Mouse (Mus musculus): ENCODE results near the gene Rplp1.

Rplp1 gene

DNA sequence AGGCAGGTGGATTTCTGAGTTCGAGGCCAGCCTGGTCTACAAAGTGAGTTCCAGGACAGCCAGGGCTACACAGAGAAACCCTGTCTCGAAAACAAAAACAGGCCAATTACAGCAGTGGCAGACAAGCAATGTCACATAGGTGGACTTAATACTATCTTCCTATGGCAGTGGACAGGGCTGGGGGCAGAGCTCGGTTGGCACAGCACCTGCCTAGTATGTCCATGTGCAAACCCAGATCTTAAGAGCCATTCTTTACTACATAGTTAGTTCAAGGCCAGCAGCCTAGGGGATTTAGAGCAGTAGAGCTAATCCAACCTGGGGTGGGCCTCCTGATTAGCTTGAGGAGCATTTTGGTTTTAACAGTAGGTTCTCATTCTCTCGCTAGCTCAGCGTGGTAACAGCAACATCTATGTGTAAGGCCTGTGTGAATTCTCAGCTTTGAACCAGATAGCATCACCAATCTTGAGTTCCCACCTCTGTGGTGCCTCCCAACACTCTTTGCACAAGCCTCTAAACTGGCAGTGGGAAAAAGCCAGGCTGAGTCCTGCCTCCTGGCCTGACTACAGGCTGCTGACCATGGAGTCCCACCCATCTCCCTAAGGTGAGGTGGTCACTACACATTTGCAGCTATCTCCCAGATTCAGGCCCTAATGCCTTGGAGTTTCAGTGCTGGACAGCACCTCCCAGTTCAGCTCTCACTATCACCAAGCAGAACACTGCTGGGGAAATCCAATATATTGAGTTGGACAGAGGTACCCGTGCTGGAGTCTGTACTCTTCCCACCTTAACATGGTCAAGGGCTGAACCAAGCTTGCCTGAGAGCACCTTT lies 2.8 kb downstream of the Rplp1 start:
- peak; percentile 40 for DNase-seq (ENCODE audit: low read depth, low spot score)

DNA sequence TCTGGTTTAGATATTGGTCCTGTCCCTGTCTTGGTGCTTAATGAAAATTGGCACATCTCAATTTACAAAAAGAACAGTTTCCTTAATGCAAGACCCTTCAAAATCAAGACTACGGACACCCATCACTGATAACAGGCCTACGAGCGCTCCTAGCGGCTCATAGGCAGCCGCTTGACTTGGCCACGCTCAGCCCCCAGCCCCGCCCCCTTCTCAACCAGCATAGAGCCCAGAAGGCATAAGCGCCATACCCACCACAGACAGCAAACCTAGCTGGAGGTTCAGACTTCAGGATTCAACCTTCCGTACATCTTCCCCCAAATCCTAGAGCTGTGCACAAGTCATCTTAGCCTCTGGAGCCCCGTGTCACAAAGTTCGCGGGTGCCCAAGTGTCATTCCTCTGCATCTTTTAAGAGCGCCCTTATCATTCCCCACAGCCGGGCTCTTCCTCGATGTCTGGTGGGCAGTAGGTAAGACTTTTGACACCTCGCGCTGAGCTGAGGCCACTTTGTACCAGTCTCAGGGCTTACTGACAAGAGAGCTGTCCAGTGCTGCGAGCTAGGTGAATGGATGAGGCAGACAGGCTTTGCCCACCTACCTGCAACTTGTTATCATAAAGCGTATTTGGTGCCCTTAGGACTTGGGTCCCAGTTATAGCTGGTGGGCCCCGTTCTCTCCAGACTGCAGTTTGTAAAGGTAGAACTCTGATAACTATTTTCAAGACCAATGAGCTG lies 3.7 kb downstream of the Rplp1 start:
- peak; percentile 92 for DNase-seq (ENCODE audit: low read depth, low spot score)

DNA sequence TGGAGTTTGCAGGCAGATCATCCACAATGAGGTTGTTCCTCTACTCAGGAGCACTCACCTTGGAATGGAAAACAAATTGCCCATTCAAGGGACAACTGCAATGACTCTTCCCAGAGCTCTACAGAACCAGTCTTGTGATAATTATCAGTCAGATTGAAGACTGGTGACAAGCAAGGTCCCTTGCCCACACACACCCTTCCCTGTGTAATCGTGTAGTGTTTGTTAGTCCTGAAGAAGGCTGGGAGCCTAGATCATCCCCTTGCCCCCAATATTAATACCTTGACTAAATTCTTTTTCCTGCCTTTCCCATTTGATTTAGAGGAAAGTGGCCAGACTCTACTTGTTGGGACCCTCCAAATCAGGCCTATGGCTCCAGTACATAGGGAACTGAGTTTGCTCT lies 4.7 kb downstream of the Rplp1 start:
- DNase-seq (ENCODE audit: low read depth, low spot score) = no peak

DNA sequence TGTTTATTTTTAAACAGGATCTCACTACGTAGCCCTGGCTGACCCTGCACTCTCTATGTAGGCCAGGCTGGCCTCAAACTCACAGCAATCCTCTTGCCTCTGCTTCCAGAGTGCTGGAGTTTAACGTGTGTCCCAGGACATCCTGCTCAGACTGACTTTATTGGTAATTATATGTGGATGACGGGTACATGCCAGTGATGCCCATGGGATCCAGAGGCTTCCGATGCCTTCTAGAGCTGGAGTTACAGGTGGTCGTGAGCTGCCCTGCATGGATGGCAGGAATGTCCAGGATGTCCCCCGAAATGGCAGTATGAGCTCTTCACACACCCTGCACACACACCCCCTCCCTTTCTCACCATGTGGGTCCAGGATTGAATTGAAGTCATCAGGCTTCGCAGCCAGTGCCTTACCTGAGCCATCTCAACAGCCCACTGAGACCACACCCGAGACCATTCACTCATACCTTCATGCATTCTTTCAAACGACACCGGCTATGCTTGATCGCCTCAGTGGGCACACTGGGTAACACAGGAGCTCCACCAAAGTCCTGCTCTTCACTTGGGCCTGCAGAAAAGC lies 5.4 kb downstream of the Rplp1 start:
- peak; percentile 67 for DNase-seq (ENCODE audit: low read depth, low spot score)

DNA sequence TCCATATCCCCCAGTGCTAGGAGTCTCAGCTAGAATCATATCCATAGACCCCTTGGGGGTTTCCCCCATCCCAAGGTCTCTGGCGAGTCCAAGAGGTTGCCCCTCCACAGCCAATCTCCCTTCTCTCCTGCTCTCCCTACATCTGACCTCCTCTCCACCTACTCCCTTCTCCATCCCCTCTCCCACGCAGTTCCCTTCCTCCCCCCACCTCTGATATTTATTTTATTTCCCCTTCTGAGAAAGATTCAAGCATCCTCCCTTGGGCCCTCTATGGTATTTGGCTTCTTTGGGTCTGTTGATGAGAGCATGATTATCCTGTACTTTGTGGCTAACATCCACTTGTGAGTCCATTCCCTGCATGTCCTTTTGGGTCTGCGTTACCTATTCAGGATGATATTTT lies 6.0 kb downstream of the Rplp1 start:
- DNase-seq (ENCODE audit: low read depth, low spot score) = peak; percentile 64

DNA sequence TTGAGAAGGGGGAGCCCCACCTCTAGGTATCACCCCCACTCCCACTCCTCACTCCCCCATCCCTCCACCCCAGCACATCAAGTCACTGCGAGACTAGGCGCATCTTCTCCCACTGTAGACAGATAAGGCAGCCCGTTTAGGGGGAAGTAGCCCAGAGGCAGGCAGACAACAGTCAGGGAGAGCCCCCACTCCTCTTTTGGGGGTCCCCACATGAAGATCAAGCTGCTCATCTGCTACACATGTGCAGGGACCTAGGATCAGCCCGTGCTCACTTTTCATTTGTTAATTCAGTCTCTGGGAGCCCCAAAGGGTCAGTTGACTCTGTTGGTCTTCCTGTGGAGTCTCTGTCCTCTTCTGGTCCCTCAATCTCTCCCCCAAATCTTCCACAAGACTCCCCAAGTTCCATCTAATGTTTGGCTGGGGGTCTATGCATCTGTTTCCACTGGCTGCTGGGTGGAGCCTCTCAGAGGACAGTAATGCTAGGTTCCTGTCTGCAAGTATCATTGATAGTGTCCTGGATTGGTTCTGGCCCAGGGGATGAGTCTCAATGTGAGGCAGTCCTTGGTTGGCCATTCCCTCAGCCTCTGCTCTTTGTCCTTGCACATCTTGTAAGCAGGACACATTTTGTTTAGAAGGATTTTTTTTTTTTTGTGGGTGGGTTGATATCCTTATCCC lies 6.6 kb downstream of the Rplp1 start:
- peak; percentile 64 for DNase-seq (ENCODE audit: low read depth, low spot score)

DNA sequence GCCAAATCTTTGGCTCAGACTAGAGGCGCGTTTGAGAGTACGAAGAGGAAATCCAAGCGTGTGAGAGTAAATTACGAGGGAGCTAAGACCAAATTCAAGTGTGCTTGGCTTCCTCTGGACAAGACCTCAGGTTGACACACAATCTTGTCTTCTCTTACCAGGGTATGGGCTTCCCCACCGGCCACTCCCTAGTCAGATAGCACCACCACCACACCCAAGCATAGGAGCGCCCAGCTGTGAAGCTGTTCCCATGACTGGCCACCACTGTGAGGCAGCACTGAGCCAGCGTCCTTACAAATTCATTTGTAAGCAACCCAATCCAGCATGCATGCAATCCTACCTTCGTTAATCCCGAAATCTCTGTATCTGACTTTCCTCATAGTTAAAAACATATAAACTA lies 7.4 kb downstream of the Rplp1 start:
- peak; percentile 91 for DNase-seq (ENCODE audit: low read depth, low spot score)

DNA sequence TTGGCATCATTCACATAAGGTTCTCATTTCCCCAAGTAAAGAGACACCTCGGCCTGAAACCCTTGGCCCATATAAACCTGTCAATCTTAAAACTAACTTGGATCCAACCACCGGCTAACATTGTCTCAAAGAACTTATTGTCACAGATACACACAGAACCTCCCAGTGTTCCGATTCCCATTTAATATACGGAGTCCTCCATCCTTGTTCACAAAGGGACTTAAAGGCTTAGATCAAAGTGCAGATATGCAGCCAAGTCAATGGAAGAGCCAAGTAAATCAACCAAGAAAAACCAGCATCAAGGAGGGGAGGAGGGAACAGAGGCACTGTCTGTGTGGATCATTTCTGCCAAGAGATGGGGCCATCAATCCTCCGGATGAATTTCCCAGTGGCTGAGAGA lies 8.8 kb downstream of the Rplp1 start:
- DNase-seq (ENCODE audit: low read depth, low spot score) = no peak

DNA sequence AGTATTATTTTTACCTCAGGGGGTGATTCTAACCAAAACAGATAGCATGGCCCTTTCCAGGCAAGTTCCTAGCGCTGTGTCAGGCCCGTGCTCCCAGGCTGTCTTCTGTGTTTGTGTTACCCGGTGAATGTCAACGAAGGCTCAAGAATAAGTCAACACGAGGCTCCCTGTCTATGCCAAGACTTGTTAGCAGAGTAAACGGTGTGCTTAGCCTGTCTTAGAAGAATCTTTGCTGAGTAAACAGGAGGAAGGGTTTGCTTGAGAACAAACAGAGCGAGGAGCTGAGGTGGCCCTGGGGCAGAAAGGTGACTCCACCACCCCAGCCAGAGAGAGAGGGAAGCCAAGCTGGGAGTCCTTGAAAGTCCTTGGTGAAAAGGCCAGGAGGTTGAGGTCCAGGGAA lies 10.1 kb downstream of the Rplp1 start:
- no peak for DNase-seq (ENCODE audit: low read depth, low spot score)

DNA sequence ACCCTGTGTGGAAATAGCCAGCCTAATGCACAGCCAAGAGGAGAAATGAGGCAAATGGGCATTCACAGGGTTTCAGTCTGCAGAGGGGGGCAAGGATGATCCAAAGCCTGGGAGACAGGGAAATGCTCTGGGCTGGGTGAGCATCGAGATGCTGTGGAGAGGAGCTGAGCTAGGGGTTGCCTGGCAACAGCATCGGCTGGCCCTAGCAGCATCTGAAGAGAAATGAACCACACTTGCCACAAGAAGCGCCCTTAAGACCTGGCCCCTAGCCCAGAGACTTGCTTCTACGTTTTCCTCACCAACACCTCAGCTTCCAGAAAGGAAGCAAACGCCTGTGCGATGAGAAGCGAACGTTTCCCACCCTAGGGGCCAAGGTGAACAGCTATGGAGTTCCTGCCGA lies 11.9 kb downstream of the Rplp1 start:
- no peak for DNase-seq (ENCODE audit: low read depth, low spot score)

DNA sequence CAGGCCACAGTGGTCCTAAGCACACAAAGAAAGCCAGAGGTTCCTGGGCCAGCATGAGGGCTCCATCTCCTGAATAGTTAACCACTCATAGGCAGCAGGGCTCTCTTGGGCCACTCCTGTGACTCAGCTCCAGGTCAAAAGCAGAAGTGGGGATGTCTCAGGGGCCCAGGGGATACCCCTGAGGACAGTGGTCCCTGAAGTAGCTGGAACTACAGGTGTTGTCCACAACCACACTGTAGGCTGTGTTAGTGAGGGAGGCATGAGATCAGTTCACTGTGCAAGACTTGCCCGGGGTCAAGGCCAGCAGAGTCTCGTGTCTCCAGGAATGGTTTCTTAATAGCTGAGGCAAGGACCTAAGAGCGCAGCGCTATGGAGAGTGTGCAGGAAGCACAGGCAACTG lies 12.8 kb downstream of the Rplp1 start:
- no peak for DNase-seq (ENCODE audit: low read depth, low spot score)

DNA sequence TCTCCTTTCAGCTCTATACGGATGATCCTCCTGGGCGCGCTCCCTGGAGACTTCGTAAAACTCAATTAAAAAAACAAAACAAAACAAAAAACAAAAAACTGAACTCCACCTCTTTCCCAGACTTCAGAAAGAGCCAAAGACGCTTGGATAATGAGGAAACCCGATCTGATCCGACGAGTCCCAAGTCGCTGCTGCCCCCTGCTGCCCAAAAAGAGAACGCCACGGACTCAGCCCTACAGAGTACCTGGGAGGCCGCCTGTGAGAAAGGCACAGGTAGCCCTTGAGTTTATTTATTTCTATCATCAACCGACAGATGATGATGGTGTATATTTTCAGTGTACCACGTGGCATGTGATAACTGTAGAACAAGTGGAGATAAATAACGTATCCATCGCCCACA lies 14.5 kb downstream of the Rplp1 start:
- DNase-seq (ENCODE audit: low read depth, low spot score) = peak; percentile 85

DNA sequence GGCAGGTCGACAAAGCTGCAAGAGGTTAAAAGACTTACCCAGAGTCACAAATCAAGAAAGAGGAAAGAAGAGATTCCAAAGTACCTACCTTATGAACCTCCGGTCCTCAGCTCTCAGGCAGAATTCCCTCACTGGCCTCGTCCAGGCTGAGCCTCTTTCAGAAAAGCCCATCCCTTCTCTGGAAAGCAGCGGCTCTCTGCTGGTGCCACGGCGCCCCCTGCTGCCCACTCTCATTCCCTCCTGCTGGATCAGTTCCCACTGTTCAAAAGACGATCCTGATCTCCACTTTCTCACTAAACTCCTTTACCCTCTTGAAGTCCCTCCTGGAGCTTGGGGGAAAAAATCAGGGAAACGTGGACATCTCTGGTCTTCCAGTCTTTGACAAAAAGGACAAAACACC lies 15.9 kb downstream of the Rplp1 start:
- DNase-seq (ENCODE audit: low read depth, low spot score) = peak; percentile 85

DNA sequence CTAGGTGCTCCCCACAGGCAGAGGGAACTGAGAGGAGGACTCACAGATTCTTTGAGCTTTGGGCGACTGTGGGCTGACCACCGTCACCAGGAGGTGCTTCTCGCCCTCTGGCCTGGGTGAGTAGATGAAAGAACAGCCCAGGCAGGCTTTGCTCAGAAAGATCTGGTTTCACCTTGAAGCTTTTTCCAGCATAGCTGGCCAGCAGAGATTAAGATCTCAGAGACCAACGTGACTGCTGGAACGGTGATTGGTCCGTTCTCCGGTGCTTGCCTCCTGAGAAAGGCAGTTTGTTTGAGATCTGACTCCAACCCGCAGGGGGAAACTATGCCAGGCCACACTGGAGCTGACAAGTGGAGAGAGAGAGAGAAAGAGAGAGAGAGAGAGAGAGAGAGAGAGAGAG lies 19.3 kb downstream of the Rplp1 start:
- DNase-seq (ENCODE audit: low read depth, low spot score) = no peak

DNA sequence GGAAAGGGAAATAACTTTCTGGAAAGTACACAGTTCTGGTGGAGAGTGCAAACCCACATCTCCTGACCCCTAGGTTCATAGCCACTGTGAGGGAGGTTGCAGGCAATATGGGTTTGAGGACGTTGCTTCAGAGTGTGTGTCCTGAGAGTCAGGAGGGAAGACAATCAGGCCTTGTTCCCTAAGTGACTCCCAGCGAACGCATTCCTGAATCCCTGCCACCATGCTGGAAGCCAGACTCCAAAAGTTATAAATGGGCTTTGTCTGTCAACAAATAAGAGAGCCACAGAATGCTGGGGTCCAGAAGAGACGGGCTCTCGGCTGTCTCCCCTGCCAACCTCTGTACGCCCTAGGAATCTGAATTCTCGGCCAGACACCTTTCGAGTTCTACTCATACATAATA lies 24.5 kb downstream of the Rplp1 start:
- DNase-seq (ENCODE audit: low read depth, low spot score) = no peak

DNA sequence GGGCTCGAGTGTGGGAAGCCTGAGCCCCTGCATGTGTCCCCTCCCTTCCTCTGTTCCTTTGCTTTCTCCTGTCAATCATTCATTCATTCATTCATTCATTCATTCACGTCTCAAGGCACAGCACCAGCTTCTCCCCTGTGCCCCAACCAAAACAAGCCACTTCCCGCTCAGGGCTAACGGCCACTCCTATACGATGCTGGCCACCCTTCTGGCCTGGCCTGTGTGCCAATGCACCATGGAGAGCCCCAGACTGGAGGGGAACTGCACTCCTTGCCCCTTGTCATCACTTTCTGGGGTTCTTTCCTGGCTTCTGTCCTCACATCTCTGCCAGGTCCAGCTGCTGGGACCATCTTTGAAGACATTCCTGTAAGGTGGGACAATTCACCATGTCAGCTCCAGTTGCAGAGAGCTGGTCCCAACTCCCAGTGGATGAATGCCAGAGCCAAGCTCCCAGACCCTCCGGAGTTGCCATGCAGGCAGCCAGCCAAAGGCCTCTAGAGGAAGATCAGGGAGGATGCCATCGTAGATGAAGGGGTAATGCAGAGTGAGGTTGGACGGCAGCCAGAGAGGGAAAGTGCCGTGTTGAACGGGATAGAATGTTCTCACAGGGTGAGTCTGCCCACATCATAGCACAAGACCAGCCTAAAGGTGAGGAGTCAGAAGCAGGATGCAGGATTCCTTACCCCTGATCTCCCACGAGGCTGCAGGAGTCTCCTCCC lies 26.5 kb downstream of the Rplp1 start:
- no peak for DNase-seq (ENCODE audit: low read depth, low spot score)

DNA sequence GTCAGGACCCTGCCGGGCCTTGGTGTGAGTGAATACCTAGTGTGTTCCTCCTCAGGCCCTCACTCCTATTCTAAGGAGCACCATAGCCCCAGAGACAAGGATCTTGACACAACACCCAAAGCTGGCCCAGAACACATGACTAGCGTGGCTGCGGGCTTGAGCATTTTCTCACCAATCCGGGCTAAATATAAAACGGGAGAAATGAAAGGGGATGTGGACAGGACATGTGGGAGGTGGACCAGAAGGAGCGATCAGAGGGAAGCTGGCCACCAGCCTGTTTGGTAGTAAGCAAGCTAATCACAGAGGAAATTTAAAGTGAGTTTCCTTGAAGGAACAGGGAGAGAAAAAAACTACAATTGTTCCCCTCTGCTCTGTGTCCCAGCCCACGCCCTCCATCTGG lies 28.4 kb downstream of the Rplp1 start:
- DNase-seq (ENCODE audit: low read depth, low spot score) = no peak

DNA sequence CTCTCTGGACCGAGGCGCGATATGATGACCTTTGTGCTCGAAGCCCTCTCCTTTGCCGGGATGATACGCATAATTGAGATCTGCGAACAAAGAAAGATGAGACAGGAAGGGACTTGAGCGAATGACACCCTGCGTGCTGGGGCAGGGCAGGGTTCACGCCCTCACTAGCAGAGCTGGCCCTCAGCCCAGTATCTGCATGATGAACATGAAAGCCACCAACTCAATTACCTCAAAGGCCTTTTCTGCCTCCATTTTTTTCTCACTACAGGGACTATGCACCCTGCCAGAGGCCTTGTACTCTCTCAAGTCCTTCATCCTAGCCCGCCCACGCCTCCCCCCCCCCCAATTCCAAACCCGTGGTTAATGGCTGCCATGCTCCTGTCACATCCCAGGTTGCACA lies 29.4 kb downstream of the Rplp1 start:
- DNase-seq (ENCODE audit: low read depth, low spot score) = no peak

DNA sequence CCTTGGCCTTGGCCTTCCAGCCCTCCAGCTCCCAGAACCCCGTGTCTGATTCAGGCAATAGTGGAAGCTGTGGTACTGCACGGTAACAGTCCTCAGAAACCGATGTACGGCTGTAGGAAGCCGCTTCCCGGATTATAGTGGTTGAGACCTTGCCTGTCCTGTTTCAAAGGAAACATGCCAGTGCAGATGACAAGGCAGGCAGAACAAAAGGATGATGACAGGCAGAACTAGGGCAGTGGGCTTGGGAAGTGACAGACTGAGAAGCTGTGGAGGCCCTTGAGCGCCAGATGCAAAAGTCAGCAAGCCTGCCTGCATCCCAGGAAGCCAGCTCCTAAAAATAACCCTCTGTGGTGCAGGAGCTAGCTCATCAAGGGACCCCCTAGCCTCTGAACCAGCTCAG lies 30.0 kb downstream of the Rplp1 start:
- DNase-seq (ENCODE audit: low read depth, low spot score) = no peak

DNA sequence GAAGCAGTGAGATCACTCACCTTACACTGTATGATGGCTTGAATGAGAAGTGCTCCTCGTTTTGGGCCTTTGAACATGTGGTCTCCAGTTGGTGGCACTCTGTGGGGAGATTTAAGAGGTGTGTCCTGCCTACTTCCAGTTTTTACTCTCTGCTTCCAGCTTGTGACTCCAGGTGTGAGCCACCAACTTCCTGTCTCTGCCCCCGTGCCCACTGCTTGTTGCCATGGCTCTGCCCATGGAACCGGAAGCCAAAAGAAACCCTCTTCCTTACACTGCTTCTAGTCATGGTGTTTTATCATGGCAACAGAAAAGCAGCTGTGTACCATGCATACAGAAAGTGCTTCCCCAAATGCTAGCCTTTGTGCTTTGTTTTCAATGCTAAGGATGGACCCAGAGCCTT lies 32.2 kb downstream of the Rplp1 start:
- no peak for DNase-seq (ENCODE audit: low read depth, low spot score)

DNA sequence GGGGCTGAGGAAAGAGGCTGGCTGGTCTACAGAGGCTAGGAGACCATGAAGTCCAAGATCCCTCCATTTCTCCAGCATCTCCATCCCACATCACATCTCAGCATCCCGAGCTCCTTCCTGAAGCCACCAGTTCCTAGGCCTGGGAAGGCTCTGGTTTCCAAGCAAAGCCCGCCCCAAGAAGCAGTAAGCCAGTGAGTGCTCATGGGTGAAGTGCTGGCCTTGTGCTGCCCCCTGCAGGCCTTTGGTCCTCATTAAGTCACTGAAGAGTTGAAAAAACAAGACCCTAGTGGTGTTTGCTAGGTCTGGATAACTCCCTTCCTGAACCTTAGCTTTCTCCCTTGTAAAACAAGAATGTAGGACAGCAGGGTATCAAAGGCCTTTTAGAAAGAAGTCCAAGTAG lies 35.5 kb downstream of the Rplp1 start:
- DNase-seq (ENCODE audit: low read depth, low spot score) = peak; percentile 92
